Mouse (Mus musculus): ENCODE results near the gene Zfp950. TPM values are rescaled to one million over a fixed set of nuclear protein-coding genes. Genes with fewer than 3 reads are reported as not detected.

The Zfp950 gene
- polyA plus RNA-seq, 1 experiment from 2014 or later, result 42.6 TPM

- Histone ChIP-seq H3K36me3 (ENCODE audit: control insufficient read depth, insufficient read depth, low read length) (no peaks in the 10 kb centered on the region), H3K9ac (replicated peaks; ENCODE audit: low read length) (no peak overlapping the region), H3K9me3 (ENCODE audit: control insufficient read depth, low read length) (peaks cover 10% of the 10 kb centered on the region), H3K4me1 (ENCODE audit: control insufficient read depth, insufficient read depth, low read length) (no peaks in the 10 kb centered on the region), H3K4me3 (replicated peaks; ENCODE audit: low read depth, low read length) (no peak overlapping the region), H3K4me2 (ENCODE audit: low read length) (no peak overlapping the region), H3K27me3 (ENCODE audit: control insufficient read depth, insufficient read depth, low read length) (no peaks in the 10 kb centered on the region), H3K27ac (replicated peaks; ENCODE audit: low read depth, low read length) (no peak overlapping the region)
- 68% methylated on average over 2 of the region's 2 CpGs for WGBS
- DNase-seq (no peak), ATAC-seq (ENCODE audit: low FRiP score, low TSS enrichment) (no peak)
Measured at GRCm38 (mm10) chr19:61110184-61110583, 30.5 kb downstream of the Zfp950 start.

- no peak overlapping the region for H3K27ac ChIP-seq (replicated peaks; ENCODE audit: low read depth, low read length)
- H3K4me3 ChIP-seq (replicated peaks; ENCODE audit: low read depth, low read length), result no peak overlapping the region
- DNase-seq (peak; percentile 77), ATAC-seq (ENCODE audit: low FRiP score, low TSS enrichment) (no peak)
- 20% methylated on average over 4 of the region's 4 CpGs for WGBS
- no peak overlapping the region for H3K4me2 ChIP-seq (ENCODE audit: low read length)
- H3K27me3 ChIP-seq (ENCODE audit: control insufficient read depth, insufficient read depth, low read length), result no peaks in the 10 kb centered on the region
- H3K4me1 ChIP-seq (ENCODE audit: control insufficient read depth, insufficient read depth, low read length), result no peaks in the 10 kb centered on the region
- H3K36me3 ChIP-seq (ENCODE audit: control insufficient read depth, insufficient read depth, low read length), result peaks cover 4% of the 10 kb centered on the region; the same call in 1 of the 2 replicates
- H3K9me3 ChIP-seq (ENCODE audit: control insufficient read depth, low read length), result no peaks in the 10 kb centered on the region
- no peak overlapping the region for H3K9ac ChIP-seq (replicated peaks; ENCODE audit: low read length)
Measured at GRCm38 (mm10) chr19:61097764-61098163, 42.9 kb downstream of the Zfp950 start.

GRCm38 (mm10) chr19:61096776-61097175 is 43.9 kb downstream of the Zfp950 start:
- Histone ChIP-seq H3K4me3 (replicated peaks; ENCODE audit: low read depth, low read length) (no peak overlapping the region), H3K9me3 (ENCODE audit: control insufficient read depth, low read length) (no peaks in the 10 kb centered on the region), H3K36me3 (ENCODE audit: control insufficient read depth, insufficient read depth, low read length) (peaks cover 8% of the 10 kb centered on the region; the same call in 1 of the 2 replicates), H3K27me3 (ENCODE audit: control insufficient read depth, insufficient read depth, low read length) (no peaks in the 10 kb centered on the region), H3K4me1 (ENCODE audit: control insufficient read depth, insufficient read depth, low read length) (no peaks in the 10 kb centered on the region), H3K27ac (replicated peaks; ENCODE audit: low read depth, low read length) (no peak overlapping the region), H3K9ac (replicated peaks; ENCODE audit: low read length) (no peak overlapping the region), H3K4me2 (ENCODE audit: low read length) (no peak overlapping the region)
- DNase-seq (no peak), ATAC-seq (ENCODE audit: low FRiP score, low TSS enrichment) (no peak)
- whole genome bisulfite sequencing, result 77% methylated on average over 2 of the region's 2 CpGs

DNA sequence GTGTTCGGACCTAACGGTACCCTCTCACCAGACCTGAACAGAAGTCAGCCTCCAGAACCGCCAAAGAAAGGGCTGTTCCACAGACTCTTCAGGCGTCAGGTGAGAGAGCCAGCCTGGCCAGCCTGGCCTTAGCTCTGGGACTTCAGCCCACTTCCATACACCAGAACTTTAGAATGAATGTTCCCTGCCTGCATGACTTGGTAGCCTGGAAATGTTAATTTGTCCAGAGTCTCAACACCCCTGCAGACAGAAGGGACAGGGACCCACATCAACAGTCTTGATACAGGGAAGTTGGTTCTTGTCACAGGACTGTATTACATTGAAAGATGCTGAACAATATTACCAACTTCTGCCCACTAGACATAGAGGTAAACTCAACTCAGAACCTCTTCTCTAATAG is 50.1 kb downstream of the Zfp950 start:
- WGBS, result 96% methylated on average over 4 of the region's 4 CpGs
- H3K4me1 ChIP-seq (ENCODE audit: control insufficient read depth, insufficient read depth, low read length), result no peaks in the 10 kb centered on the region
- DNase-seq (no peak), ATAC-seq (ENCODE audit: low FRiP score, low TSS enrichment) (no peak)
- H3K9me3 ChIP-seq (ENCODE audit: control insufficient read depth, low read length), result no peaks in the 10 kb centered on the region
- no peak overlapping the region for H3K9ac ChIP-seq (replicated peaks; ENCODE audit: low read length)
- no peak overlapping the region for H3K4me2 ChIP-seq (ENCODE audit: low read length)
- H3K4me3 ChIP-seq (replicated peaks; ENCODE audit: low read depth, low read length), result no peak overlapping the region
- no peaks in the 10 kb centered on the region for H3K27me3 ChIP-seq (ENCODE audit: control insufficient read depth, insufficient read depth, low read length)
- H3K27ac ChIP-seq (replicated peaks; ENCODE audit: low read depth, low read length), result no peak overlapping the region
- H3K36me3 ChIP-seq (ENCODE audit: control insufficient read depth, insufficient read depth, low read length), result peaks cover 31% of the 10 kb centered on the region; the same call in 1 of the 2 replicates

- Histone ChIP-seq H3K36me3 (ENCODE audit: control insufficient read depth, insufficient read depth, low read length) (peaks cover 31% of the 10 kb centered on the region; the same call in 1 of the 2 replicates), H3K9me3 (ENCODE audit: control insufficient read depth, low read length) (no peaks in the 10 kb centered on the region), H3K27me3 (ENCODE audit: control insufficient read depth, insufficient read depth, low read length) (no peaks in the 10 kb centered on the region), H3K27ac (replicated peaks; ENCODE audit: low read depth, low read length) (no peak overlapping the region), H3K4me2 (ENCODE audit: low read length) (no peak overlapping the region), H3K4me3 (replicated peaks; ENCODE audit: low read depth, low read length) (no peak overlapping the region), H3K4me1 (ENCODE audit: control insufficient read depth, insufficient read depth, low read length) (no peaks in the 10 kb centered on the region), H3K9ac (replicated peaks; ENCODE audit: low read length) (no peak overlapping the region)
- no peak for DNase-seq
- ATAC-seq (ENCODE audit: low FRiP score, low TSS enrichment), result no peak
- WGBS, result 92% methylated on average over 3 of the region's 3 CpGs
Measured at GRCm38 (mm10) chr19:61089001-61089400, 51.6 kb downstream of the Zfp950 start.

- H3K36me3 ChIP-seq (ENCODE audit: control insufficient read depth, insufficient read depth, low read length), result peaks cover 27% of the 10 kb centered on the region; the same call in 1 of the 2 replicates
- ATAC-seq (ENCODE audit: low FRiP score, low TSS enrichment), result no peak
- H3K27me3 ChIP-seq (ENCODE audit: control insufficient read depth, insufficient read depth, low read length), result no peaks in the 10 kb centered on the region
- no peak overlapping the region for H3K4me3 ChIP-seq (replicated peaks; ENCODE audit: low read depth, low read length)
- H3K27ac ChIP-seq (replicated peaks; ENCODE audit: low read depth, low read length), result no peak overlapping the region
- no peak overlapping the region for H3K9ac ChIP-seq (replicated peaks; ENCODE audit: low read length)
- no peak overlapping the region for H3K4me2 ChIP-seq (ENCODE audit: low read length)
- no peaks in the 10 kb centered on the region for H3K9me3 ChIP-seq (ENCODE audit: control insufficient read depth, low read length)
- H3K4me1 ChIP-seq (ENCODE audit: control insufficient read depth, insufficient read depth, low read length), result no peaks in the 10 kb centered on the region
- WGBS, result 88% methylated on average over 1 of the region's 1 CpGs
- DNase-seq, result no peak
Measured at GRCm38 (mm10) chr19:61087781-61088180, 52.9 kb downstream of the Zfp950 start.

DNA sequence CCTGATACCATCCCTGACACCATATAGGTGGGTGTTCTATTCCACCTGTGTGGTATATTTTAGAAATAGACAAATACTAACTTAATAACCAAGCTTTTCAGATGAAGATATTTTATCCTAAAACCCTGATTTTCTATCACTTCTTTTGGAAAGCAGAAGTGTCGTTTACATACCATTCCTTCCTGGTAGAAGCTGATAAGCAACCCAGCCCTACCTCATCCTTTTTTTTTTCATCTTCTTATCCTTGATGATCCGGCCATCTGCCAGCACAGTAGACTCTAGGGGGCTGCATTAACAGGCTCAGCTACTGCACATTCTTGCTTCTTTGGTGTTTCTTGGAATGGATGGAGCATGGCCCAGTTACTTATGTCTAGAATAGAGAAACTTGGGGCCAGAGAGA is 55.4 kb downstream of the Zfp950 start:
- no peaks in the 10 kb centered on the region for H3K27me3 ChIP-seq (ENCODE audit: control insufficient read depth, insufficient read depth, low read length)
- ATAC-seq (ENCODE audit: low FRiP score, low TSS enrichment), result no peak
- no peak overlapping the region for H3K4me3 ChIP-seq (replicated peaks; ENCODE audit: low read depth, low read length)
- peaks cover 22% of the 10 kb centered on the region for H3K36me3 ChIP-seq (ENCODE audit: control insufficient read depth, insufficient read depth, low read length)
- H3K4me1 ChIP-seq (ENCODE audit: control insufficient read depth, insufficient read depth, low read length), result no peaks in the 10 kb centered on the region
- 80% methylated on average over 2 of the region's 2 CpGs for WGBS
- no peak overlapping the region for H3K9ac ChIP-seq (replicated peaks; ENCODE audit: low read length)
- DNase-seq, result no peak
- no peak overlapping the region for H3K4me2 ChIP-seq (ENCODE audit: low read length)
- no peak overlapping the region for H3K27ac ChIP-seq (replicated peaks; ENCODE audit: low read depth, low read length)
- no peaks in the 10 kb centered on the region for H3K9me3 ChIP-seq (ENCODE audit: control insufficient read depth, low read length)

DNA sequence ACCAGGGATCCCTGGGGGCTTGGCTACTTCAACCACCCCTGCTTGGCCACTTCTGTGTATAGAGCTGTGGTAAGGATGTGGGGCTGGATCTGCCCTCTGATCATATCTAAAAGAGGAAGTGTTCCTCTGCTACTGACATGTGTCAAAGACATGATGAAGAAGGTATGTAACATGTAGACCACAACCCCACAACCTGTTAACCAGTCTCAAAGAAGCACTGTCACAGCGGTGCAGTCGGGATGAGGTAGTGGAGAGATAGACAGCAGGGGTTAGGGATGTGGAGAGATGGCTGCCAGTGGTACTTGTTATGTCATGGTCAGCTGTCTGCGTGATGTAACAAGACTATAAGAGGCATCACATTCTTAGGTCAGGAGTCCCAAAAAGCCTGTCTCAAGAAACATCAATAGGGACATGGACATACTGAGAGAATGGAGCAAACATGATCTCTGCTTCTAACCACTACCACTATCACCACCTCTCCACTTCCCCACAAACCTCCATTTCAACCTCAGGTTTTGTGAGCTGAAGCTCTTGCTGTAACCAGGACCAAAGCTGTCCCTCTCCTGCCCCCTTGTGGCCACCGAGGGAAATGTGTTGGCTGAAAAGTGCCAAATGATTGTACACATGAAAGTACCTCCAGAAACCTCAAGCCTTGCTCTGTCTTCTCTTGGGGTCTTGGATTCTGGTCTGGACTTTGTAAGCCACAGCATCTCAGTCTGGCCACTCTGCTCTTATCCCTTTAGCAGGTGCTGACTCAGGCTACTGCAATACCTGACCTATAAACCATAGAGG is 56.3 kb downstream of the Zfp950 start:
- Histone ChIP-seq H3K4me3 (replicated peaks; ENCODE audit: low read depth, low read length) (no peak overlapping the region), H3K4me1 (ENCODE audit: control insufficient read depth, insufficient read depth, low read length) (no peaks in the 10 kb centered on the region), H3K9me3 (ENCODE audit: control insufficient read depth, low read length) (no peaks in the 10 kb centered on the region), H3K27me3 (ENCODE audit: control insufficient read depth, insufficient read depth, low read length) (no peaks in the 10 kb centered on the region), H3K4me2 (ENCODE audit: low read length) (no peak overlapping the region), H3K27ac (replicated peaks; ENCODE audit: low read depth, low read length) (no peak overlapping the region), H3K9ac (replicated peaks; ENCODE audit: low read length) (no peak overlapping the region), H3K36me3 (ENCODE audit: control insufficient read depth, insufficient read depth, low read length) (peaks cover 16% of the 10 kb centered on the region)
- WGBS, result 49% methylated on average over 4 of the region's 4 CpGs
- ATAC-seq (ENCODE audit: low FRiP score, low TSS enrichment) (peak; percentile 64; the same call in 1 of the 2 replicates), DNase-seq (peak; percentile 92)

- Histone ChIP-seq H3K4me3 (replicated peaks; ENCODE audit: low read depth, low read length) (no peak overlapping the region), H3K27ac (replicated peaks; ENCODE audit: low read depth, low read length) (no peak overlapping the region), H3K36me3 (ENCODE audit: control insufficient read depth, insufficient read depth, low read length) (peaks cover 12% of the 10 kb centered on the region), H3K9me3 (ENCODE audit: control insufficient read depth, low read length) (no peaks in the 10 kb centered on the region), H3K4me1 (ENCODE audit: control insufficient read depth, insufficient read depth, low read length) (no peaks in the 10 kb centered on the region), H3K27me3 (ENCODE audit: control insufficient read depth, insufficient read depth, low read length) (no peaks in the 10 kb centered on the region), H3K9ac (replicated peaks; ENCODE audit: low read length) (no peak overlapping the region), H3K4me2 (ENCODE audit: low read length) (no peak overlapping the region)
- ATAC-seq (ENCODE audit: low FRiP score, low TSS enrichment) (no peak), DNase-seq (no peak)
- WGBS, result 94% methylated on average over 8 of the region's 8 CpGs
Measured at GRCm38 (mm10) chr19:61083006-61083405, 57.6 kb downstream of the Zfp950 start.
